Mouse (Mus musculus) megakaryocyte-erythroid progenitor cell, adult 5 weeks (primary cell): ENCODE measurements around the gene Fam24a. TPM values are rescaled to one million over a fixed set of nuclear protein-coding genes. Genes with fewer than 3 reads are reported as not detected.

ENCODE experiments used
- polyA plus RNA-seq: library from polyadenylated mRNA; stranded (reverse); fragments of >175 nt; gene quantifications from 2 replicates; pipeline ENCODE4 v1.2.3, GENCODE M21; 2012

The Fam24a gene
- not detected in 2 replicates for polyA plus RNA-seq

DNA sequence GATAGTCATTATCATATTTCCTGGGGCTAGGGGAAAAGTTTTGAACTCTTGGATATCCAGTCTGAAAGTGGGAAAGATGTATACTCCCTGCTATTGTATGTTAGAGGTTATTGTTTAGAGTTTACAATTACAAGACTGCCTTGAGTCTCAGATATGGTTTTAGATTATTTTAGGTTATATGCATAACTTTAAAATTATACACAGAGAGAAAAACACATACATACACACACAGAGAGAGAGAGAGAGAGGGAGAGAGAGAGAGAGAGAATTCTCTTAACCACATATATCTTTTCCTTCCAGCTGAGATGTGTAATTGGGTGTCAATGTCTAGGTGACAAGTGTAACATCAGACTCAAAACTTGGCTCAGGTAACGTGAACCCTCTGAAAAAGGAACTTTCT, at the start of gene Fam24a:
Gene Fam24a, plus strand, starts transcription at position 301 of the 400 bp plus-strand sequence.

DNA sequence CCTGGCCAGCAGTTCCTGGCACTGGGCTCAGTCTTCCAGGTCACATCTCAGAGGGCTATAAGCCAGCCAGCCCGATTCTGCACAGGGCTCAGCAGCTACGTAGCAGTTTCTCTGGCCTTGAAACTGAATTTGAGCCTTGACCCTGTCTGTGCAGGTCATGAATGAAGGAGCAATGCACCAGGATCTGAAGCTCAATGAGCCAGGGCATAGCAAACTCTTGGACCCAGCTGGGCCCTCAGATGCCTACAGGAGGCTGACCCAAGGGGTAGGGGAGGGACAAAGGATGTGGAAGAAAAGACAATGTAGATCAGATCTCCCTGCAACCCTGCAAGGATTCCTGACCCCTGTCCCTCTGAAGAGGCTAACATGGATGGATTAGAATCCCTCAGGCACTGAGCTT, 11.5 kb upstream of the Fam24a start, which contains the start of gene Cuzd1:
Gene Cuzd1, minus strand, starts transcription at position 101 of the 400 bp plus-strand sequence.

DNA sequence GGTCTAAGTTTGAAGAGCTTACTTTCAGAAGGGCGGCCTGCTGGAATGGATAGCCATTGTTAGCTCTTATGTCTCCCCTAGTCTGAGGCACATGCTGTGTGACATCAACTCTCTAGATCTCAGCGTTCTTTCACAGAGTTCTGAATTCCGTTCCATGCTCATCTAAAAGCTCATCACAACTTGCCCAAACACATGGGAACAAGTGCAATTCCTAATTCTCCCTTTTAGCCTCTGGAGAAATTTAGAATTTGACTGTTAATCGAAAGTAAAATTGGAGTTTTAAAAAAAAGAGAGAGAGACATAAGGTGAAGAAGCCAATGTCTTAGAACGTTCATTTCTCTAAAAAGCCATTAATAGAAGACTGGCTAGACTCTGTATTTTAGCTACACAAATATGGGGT, 4.2 kb upstream of the Fam24a start, which contains the start of gene Fam24b:
Gene Fam24b, minus strand, starts transcription at position 101 of the 400 bp plus-strand sequence.

DNA sequence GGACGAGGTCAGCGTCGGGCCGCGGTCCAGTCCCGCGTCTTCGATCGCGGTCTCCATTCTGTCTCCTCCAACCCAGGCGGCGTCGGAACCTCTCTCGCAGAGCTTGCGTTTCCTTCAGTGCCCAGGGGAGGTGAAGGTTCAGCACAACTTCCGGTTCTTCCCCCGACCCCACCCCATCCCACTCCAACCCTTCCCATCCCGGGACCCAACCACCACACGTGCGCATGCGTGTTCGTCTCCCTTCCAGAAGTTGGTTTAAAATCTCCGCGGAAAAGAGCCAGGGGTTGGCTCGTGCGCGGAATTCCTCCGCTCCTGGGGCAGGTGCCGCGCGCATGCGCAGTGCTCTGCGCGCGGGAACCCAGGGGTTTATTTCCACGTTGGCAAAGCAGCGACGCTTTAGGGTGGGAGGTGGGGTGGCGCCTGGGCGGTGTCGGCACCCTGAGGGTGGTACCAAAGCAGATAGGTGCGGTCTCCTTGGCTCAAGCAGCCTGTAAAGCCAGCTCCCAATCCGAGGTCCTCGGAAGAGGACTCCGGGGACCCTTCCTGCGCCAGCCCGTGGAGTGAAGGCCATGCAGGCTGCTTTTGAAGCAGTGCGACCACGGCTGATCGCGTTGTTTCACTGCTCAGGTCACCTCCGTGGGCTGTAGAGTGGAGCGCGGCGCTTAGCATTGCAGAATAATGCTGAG, 29.1 kb downstream of the Fam24a start, which contains the start of gene 2310057M21Rik:
Gene 2310057M21Rik, minus strand, starts transcription at position 145 of the 686 bp plus-strand sequence.

DNA sequence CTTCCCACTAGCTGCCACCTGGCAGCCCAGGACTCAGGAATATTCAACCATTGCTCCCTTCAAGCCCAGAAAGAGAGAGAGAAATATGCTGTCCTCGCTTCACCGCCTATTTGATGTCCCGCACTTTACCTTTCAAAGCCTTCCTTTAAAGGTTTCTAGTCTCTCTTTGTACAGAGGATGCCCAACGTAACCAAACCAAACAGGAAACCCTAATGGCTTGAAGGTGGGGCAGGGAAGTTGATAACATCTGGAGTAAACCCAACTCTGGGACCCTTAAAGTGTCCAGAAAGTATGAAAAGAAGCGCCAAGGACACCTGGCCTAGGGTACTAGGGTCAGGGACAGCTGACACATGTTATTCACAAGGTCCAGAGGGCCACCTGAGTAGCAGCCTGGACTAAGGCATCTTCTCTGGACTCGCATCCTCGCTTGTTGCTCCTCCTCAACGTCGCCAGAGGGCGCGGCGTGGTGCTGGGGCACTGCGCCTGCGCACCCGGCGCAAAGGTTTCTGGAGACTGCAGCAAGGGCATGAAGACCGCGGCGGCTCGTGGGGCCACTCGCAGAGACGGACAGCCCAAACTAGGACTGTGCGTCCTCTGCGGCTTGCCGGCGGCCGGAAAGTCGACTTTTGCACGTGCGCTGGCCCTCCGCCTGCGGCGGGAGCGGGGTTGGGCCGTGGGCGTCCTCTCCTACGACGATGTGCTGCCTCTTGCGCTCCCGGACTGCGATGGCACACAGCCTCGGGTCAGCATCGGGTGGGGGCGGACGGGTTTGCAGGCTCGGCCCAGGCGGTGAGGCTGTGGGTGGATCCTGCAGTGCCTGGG, 37.2 kb downstream of the Fam24a start, which contains the start of gene Pstk:
Gene Pstk, plus strand, starts transcription at position 494 of the 822 bp plus-strand sequence.

Other genes starting within 250 kb of the Fam24a start
- gene 4933402N03Rik, start 187.6 kb upstream of the Fam24a start, polyA plus RNA-seq, result not detected in 2 replicates
- gene 5430419D17Rik, start 159.5 kb upstream of the Fam24a start, polyA plus RNA-seq, result not detected in 2 replicates
- not detected in 2 replicates for gene Cuzd1, start 11.6 kb upstream of the Fam24a start, polyA plus RNA-seq
- not detected in 2 replicates for gene Fam24b, start 4.3 kb upstream of the Fam24a start, polyA plus RNA-seq
- gene 2310057M21Rik, start 28.9 kb downstream of the Fam24a start, polyA plus RNA-seq, result 14.5 and 21.7 TPM in 2 replicates
- gene Pstk, start 37.3 kb downstream of the Fam24a start, polyA plus RNA-seq, result 24.7 and 26.9 TPM in 2 replicates
- 8.7 and 12.0 TPM in 2 replicates for gene Ikzf5, start 76.7 kb downstream of the Fam24a start, polyA plus RNA-seq
- 2.8 and 3.4 TPM in 2 replicates for gene Acadsb, start 76.7 kb downstream of the Fam24a start, polyA plus RNA-seq
- 0.03 and 0.04 TPM in 2 replicates for gene Hmx3, start 209.0 kb downstream of the Fam24a start, polyA plus RNA-seq
- 0.04 and 0.15 TPM in 2 replicates for gene Hmx2, start 214.9 kb downstream of the Fam24a start, polyA plus RNA-seq
- 49.0 and 54.4 TPM in 2 replicates for gene Bub3, start 226.4 kb downstream of the Fam24a start, polyA plus RNA-seq